Mouse (Mus musculus): Measurements from ENCODE around the gene Rpa1. TPM values are rescaled to one million over a fixed set of nuclear protein-coding genes. Genes with fewer than 3 reads are reported as not detected.

Gene Rpa1
- polyA plus RNA-seq, 1 experiment from 2014 or later: 78.6 TPM

DNA sequence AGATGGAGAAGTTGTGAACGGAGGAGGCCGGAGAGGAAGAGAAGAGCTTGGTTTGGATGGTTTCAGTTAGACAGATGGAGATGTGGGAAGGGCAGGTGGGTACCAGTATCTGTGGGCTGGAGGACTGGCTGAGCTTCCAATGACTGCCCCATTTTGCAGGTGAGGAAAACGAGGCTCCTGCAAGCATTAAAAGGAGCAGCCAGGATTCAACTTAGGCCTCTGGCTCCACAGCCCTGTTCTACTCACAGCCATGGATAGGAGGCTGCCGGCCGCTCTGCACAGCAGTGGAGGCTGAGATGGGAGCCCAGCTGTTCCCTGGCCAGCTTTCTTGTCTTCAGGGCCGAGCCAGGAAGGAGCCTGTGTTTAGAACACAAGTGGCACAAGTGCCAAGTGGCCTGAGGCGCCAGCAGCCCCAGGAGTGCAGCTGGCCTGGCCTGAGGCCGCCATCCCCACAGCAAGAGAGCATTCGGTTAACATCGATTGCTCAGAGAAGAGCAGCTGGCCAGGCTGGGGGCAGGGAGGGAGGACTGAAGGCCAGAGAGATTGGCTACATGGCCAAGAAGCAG is 88.0 kb downstream of the Rpa1 start:
- 66% methylated on average over 10 of the region's 10 CpGs for WGBS (ENCODE audit: insufficient replicate concordance)

DNA sequence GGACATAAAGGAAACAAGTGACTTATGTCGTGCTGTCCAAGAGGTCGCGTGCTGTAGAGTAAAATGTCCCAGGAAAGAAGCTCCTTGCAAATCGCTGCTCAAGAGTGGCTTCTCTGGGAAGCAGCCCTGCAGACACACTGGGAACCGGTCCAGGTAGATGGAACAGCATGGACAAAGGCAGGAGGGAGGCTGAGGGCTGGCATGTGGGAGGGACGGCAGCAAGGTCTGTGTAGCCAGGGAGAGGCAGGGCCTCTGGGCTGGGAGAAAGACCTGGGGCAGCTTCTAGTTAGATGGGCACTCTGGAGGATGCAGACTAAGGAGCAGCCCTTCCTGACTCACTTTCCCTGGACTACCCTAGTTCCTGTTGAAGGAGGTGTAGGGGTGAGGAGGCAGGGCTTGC is 88.7 kb downstream of the Rpa1 start:
- H3K27me3 ChIP-seq (ENCODE audit: control insufficient read depth, insufficient read depth, low read depth, low read length): no peaks in the 10 kb centered on the region
- H3K36me3 ChIP-seq (ENCODE audit: control insufficient read depth, insufficient read depth): no peaks in the 10 kb centered on the region
- WGBS (ENCODE audit: insufficient replicate concordance): 70% methylated on average over 6 of the region's 6 CpGs
- H3K4me2 ChIP-seq (ENCODE audit: low read depth, low read length): no peak overlapping the region
- no peak overlapping the region for H3K27ac ChIP-seq (ENCODE audit: low read length)
- H3K9ac ChIP-seq (ENCODE audit: low read depth, low read length): no peak overlapping the region
- H3K4me3 ChIP-seq (ENCODE audit: low read depth, low read length): no peak overlapping the region
- H3K4me1 ChIP-seq (ENCODE audit: control insufficient read depth, low read depth, low read length): peaks cover 22% of the 10 kb centered on the region
- H3K9me3 ChIP-seq (replicated peaks; ENCODE audit: control insufficient read depth, low read length): no peaks in the 10 kb centered on the region
- no peak for ATAC-seq (ENCODE audit: low read depth)

More for the DNA sequence above, 88.0 kb downstream of the Rpa1 start:
- no peaks in the 10 kb centered on the region for H3K27me3 ChIP-seq (ENCODE audit: control insufficient read depth, insufficient read depth, low read depth, low read length)
- H3K36me3 ChIP-seq (ENCODE audit: control insufficient read depth, insufficient read depth): no peaks in the 10 kb centered on the region
- no peak overlapping the region for H3K27ac ChIP-seq (ENCODE audit: low read length)
- no peak overlapping the region for H3K4me2 ChIP-seq (ENCODE audit: low read depth, low read length)
- no peaks in the 10 kb centered on the region for H3K9me3 ChIP-seq (replicated peaks; ENCODE audit: control insufficient read depth, low read length)
- peaks cover 16% of the 10 kb centered on the region for H3K4me1 ChIP-seq (ENCODE audit: control insufficient read depth, low read depth, low read length)
- H3K4me3 ChIP-seq (ENCODE audit: low read depth, low read length): no peak overlapping the region
- H3K9ac ChIP-seq (ENCODE audit: low read depth, low read length): no peak overlapping the region
- no peak for ATAC-seq (ENCODE audit: low read depth)

- H3K27me3 ChIP-seq (ENCODE audit: control insufficient read depth, insufficient read depth, low read depth, low read length): no peaks in the 10 kb centered on the region
- no peak overlapping the region for H3K4me2 ChIP-seq (ENCODE audit: low read depth, low read length)
- H3K9ac ChIP-seq (ENCODE audit: low read depth, low read length): no peak overlapping the region
- no peak overlapping the region for H3K4me3 ChIP-seq (ENCODE audit: low read depth, low read length)
- no peaks in the 10 kb centered on the region for H3K9me3 ChIP-seq (replicated peaks; ENCODE audit: control insufficient read depth, low read length)
- no peak for ATAC-seq (ENCODE audit: low read depth)
- no peak overlapping the region for H3K27ac ChIP-seq (ENCODE audit: low read length)
- no peaks in the 10 kb centered on the region for H3K36me3 ChIP-seq (ENCODE audit: control insufficient read depth, insufficient read depth)
- peaks cover 17% of the 10 kb centered on the region for H3K4me1 ChIP-seq (ENCODE audit: control insufficient read depth, low read depth, low read length)
- 58% methylated on average over 4 of the region's 4 CpGs for WGBS (ENCODE audit: insufficient replicate concordance)
These were observed 91.0 kb downstream of the Rpa1 start for GRCm38 (mm10) chr11:75257056-75257648.

GRCm38 (mm10) chr11:75255330-75255729 is 92.8 kb downstream of the Rpa1 start:
- Histone ChIP-seq H3K4me1 (ENCODE audit: control insufficient read depth, low read depth, low read length) (peaks cover 12% of the 10 kb centered on the region), H3K36me3 (ENCODE audit: control insufficient read depth, insufficient read depth) (no peaks in the 10 kb centered on the region), H3K27ac (ENCODE audit: low read length) (no peak overlapping the region), H3K9me3 (replicated peaks; ENCODE audit: control insufficient read depth, low read length) (no peaks in the 10 kb centered on the region), H3K27me3 (ENCODE audit: control insufficient read depth, insufficient read depth, low read depth, low read length) (no peaks in the 10 kb centered on the region), H3K9ac (ENCODE audit: low read depth, low read length) (no peak overlapping the region), H3K4me3 (ENCODE audit: low read depth, low read length) (no peak overlapping the region), H3K4me2 (ENCODE audit: low read depth, low read length) (no peak overlapping the region)
- ATAC-seq (ENCODE audit: low read depth): no peak
- 32% methylated on average over 5 of the region's 5 CpGs for WGBS (ENCODE audit: insufficient replicate concordance)

DNA sequence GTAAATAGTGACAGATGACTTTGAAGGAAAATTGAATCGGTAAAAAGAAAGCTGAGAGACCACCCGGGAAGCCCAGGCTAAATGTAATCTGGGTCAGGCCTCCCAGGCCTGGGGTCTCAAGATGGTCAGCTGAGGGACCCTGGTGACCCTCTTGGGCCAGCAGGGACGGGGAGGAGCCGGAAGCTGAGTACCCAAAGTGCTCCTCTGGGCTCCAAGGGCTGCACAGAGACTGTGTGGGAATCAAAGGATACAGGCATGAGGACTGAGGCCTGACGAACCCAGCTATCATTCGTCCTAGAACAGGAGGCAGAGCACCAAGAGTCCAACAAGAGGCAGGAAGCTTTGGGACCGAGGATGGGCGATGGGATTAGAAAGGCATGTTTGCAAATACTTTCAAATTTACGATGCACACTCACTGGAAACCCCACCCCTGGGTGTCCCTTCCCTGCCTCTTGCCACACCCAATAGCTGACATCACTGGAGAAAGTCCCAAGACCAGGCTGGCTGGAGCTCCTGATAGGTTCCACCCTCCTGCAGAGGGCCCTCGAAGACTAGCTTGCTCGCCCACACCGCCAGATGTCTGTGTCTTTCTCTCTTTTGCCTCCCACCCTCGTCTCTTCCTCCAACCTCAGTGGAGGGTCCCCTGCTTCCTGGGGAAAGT is 93.7 kb downstream of the Rpa1 start:
- Histone ChIP-seq H3K4me3 (ENCODE audit: low read depth, low read length) (peak overlapping the region; percentile 23; the same call in 1 of the 2 replicates), H3K9me3 (replicated peaks; ENCODE audit: control insufficient read depth, low read length) (no peaks in the 10 kb centered on the region), H3K27ac (ENCODE audit: low read length) (peak overlapping the region; percentile 52; the same call in 1 of the 2 replicates), H3K4me2 (ENCODE audit: low read depth, low read length) (peak overlapping the region; percentile 51), H3K27me3 (ENCODE audit: control insufficient read depth, insufficient read depth, low read depth, low read length) (no peaks in the 10 kb centered on the region), H3K4me1 (ENCODE audit: control insufficient read depth, low read depth, low read length) (peaks cover 12% of the 10 kb centered on the region), H3K36me3 (ENCODE audit: control insufficient read depth, insufficient read depth) (no peaks in the 10 kb centered on the region), H3K9ac (ENCODE audit: low read depth, low read length) (peak overlapping the region; percentile 25; the same call in 1 of the 2 replicates)
- WGBS (ENCODE audit: insufficient replicate concordance): 42% methylated on average over 13 of the region's 13 CpGs
- ATAC-seq (ENCODE audit: low read depth): peak; percentile 92

DNA sequence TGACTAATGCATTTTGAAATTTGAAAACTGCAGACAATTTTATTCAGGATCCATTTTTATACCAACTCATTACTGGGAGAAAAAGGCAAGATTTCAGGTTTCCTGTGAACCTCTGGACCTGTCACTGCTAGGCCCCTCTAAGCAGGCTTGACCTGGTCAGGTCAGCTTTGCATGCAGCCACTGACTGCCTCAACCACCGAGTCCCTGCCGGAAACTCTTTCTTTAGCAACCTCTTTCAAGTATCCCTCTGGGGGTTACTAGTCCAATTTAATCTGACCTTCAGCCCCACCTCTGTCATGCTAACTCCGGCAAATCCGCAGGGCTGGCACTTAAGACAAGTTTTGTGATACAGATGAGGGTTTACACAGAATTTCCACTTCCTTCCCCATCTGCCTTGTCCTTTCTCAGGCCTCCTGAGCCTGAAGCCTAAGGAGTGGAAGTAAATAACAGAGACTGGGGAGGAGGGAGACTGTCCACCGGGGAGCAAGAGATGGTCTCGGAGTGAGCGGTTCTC is 96.5 kb downstream of the Rpa1 start:
- H3K27ac ChIP-seq (ENCODE audit: low read length): no peak overlapping the region
- no peaks in the 10 kb centered on the region for H3K27me3 ChIP-seq (ENCODE audit: control insufficient read depth, insufficient read depth, low read depth, low read length)
- H3K4me2 ChIP-seq (ENCODE audit: low read depth, low read length): no peak overlapping the region
- 61% methylated on average over 7 of the region's 7 CpGs for WGBS (ENCODE audit: insufficient replicate concordance)
- ATAC-seq (ENCODE audit: low read depth): no peak
- no peaks in the 10 kb centered on the region for H3K36me3 ChIP-seq (ENCODE audit: control insufficient read depth, insufficient read depth)
- H3K9me3 ChIP-seq (replicated peaks; ENCODE audit: control insufficient read depth, low read length): no peaks in the 10 kb centered on the region
- peaks cover 16% of the 10 kb centered on the region for H3K4me1 ChIP-seq (ENCODE audit: control insufficient read depth, low read depth, low read length)
- H3K4me3 ChIP-seq (ENCODE audit: low read depth, low read length): no peak overlapping the region
- H3K9ac ChIP-seq (ENCODE audit: low read depth, low read length): no peak overlapping the region

- no peak overlapping the region for H3K27ac ChIP-seq (ENCODE audit: low read length)
- H3K9ac ChIP-seq (ENCODE audit: low read depth, low read length): no peak overlapping the region
- peaks cover 16% of the 10 kb centered on the region for H3K4me1 ChIP-seq (ENCODE audit: control insufficient read depth, low read depth, low read length)
- H3K36me3 ChIP-seq (ENCODE audit: control insufficient read depth, insufficient read depth): no peaks in the 10 kb centered on the region
- H3K9me3 ChIP-seq (replicated peaks; ENCODE audit: control insufficient read depth, low read length): no peaks in the 10 kb centered on the region
- H3K4me2 ChIP-seq (ENCODE audit: low read depth, low read length): no peak overlapping the region
- 67% methylated on average over 4 of the region's 4 CpGs for WGBS (ENCODE audit: insufficient replicate concordance)
- no peaks in the 10 kb centered on the region for H3K27me3 ChIP-seq (ENCODE audit: control insufficient read depth, insufficient read depth, low read depth, low read length)
- ATAC-seq (ENCODE audit: low read depth): no peak
- H3K4me3 ChIP-seq (ENCODE audit: low read depth, low read length): no peak overlapping the region
These were observed 97.1 kb downstream of the Rpa1 start for GRCm38 (mm10) chr11:75251006-75251512.

GRCm38 (mm10) chr11:75249588-75249987 is 98.5 kb downstream of the Rpa1 start:
- no peak overlapping the region for H3K27ac ChIP-seq (ENCODE audit: low read length)

More at GRCm38 (mm10) chr11:75249588-75249987, 98.5 kb downstream of the Rpa1 start:
- Histone ChIP-seq H3K9ac (ENCODE audit: low read depth, low read length) (no peak overlapping the region), H3K27me3 (ENCODE audit: control insufficient read depth, insufficient read depth, low read depth, low read length) (no peaks in the 10 kb centered on the region), H3K9me3 (replicated peaks; ENCODE audit: control insufficient read depth, low read length) (no peaks in the 10 kb centered on the region), H3K4me1 (ENCODE audit: control insufficient read depth, low read depth, low read length) (peaks cover 22% of the 10 kb centered on the region), H3K4me2 (ENCODE audit: low read depth, low read length) (peak overlapping the region; percentile 21; the same call in 1 of the 2 replicates), H3K4me3 (ENCODE audit: low read depth, low read length) (no peak overlapping the region), H3K36me3 (ENCODE audit: control insufficient read depth, insufficient read depth) (no peaks in the 10 kb centered on the region)
- 72% methylated on average over 9 of the region's 9 CpGs for WGBS (ENCODE audit: insufficient replicate concordance)
- ATAC-seq (ENCODE audit: low read depth): no peak

All from liver, embryonic 16.5 days (tissue).